Mouse (Mus musculus) midbrain, embryonic 13.5 days (tissue): Measurements from ENCODE around the gene Unc93a2. TPM values are rescaled to one million over a fixed set of nuclear protein-coding genes. Genes with fewer than 3 reads are reported as not detected.
"Not testable (repeated sequence)": the region's sequence is repeated elsewhere in the genome, so short reads cannot be mapped to it uniquely, and the experiment has no call there.

ENCODE experiments used
- ATAC-seq: fragments of 200-750 bp; cut with Nextera tagmentation; 2 replicates; pipeline ENCODE4 v1.8.0; 2017; ENCODE audit warnings: mild to moderate bottlenecking, moderate TSS enrichment, moderate library complexity
- H3K27ac ChIP-seq: fragments of 300-500 bp; sonication (generic); 2 replicates; pipeline ENCODE4 v1.5.1; 2015; ENCODE audit warnings: inconsistent platforms, mild to moderate bottlenecking, moderate library complexity
- H3K27me3 ChIP-seq: fragments of 300-500 bp; sonication (generic); 2 replicates; pipeline ENCODE4 v1.6.1; 2015; ENCODE audit warnings: mild to moderate bottlenecking, inconsistent platforms
- H3K36me3 ChIP-seq: fragments of 300-500 bp; sonication (generic); 2 replicates; pipeline ENCODE4 v1.6.1; 2015; ENCODE audit warnings: mild to moderate bottlenecking, inconsistent platforms
- H3K4me1 ChIP-seq: fragments of 300-500 bp; sonication (generic); replicated peaks from 2 replicates; pipeline ENCODE4 v1.6.1; 2015; ENCODE audit warnings: inconsistent platforms
- H3K4me2 ChIP-seq: fragments of 300-500 bp; sonication (generic); replicated peaks from 2 replicates; pipeline ENCODE4 v1.6.1; 2015; ENCODE audit warnings: moderate library complexity, mild to moderate bottlenecking, inconsistent platforms
- H3K4me3 ChIP-seq: fragments of 300-500 bp; sonication (generic); replicated peaks from 2 replicates; pipeline ENCODE4 v1.5.1; 2015; ENCODE audit warnings: mild to moderate bottlenecking, inconsistent platforms
- H3K9ac ChIP-seq: fragments of 300-500 bp; sonication (generic); replicated peaks from 2 replicates; pipeline ENCODE4 v1.6.1; 2015; ENCODE audit warnings: mild to moderate bottlenecking, inconsistent platforms
- H3K9me3 ChIP-seq: fragments of 300-500 bp; sonication (generic); 2 replicates; pipeline ENCODE4 v1.6.1; 2016; ENCODE audit warnings: mild to moderate bottlenecking, inconsistent platforms
- WGBS: fragments of 180-500 bp; shearing (Covaris S2); methylation state at CpG from one replicate; pipeline ENCODE4 v1.1.7; 2015; 5-methylcytosine and 5-hydroxymethylcytosine counted together
- polyA plus RNA-seq: library from polyadenylated mRNA; unstranded; fragments of >200 nt; fragmentation: Nextera tagmentation; extraction: Ambion mirVana; gene quantifications from 2 replicates; pipeline ENCODE4 v1.2.1, GENCODE M21; 2015

Unc93a2 gene
- polyA plus RNA-seq, 1 experiment from 2014 or later = not detected

GRCm38 (mm10) chr17:7389898-7390297 lies 4.6 kb upstream of the Unc93a2 start:
- not testable (repeated sequence) for H3K9ac ChIP-seq, H3K36me3 ChIP-seq, H3K4me2 ChIP-seq, H3K27ac ChIP-seq, H3K9me3 ChIP-seq, H3K4me3 ChIP-seq, H3K27me3 ChIP-seq, H3K4me1 ChIP-seq, ATAC-seq
- WGBS = 76% methylated on average over 7 of the region's 7 CpGs

- H3K9me3 ChIP-seq, H3K4me1 ChIP-seq, H3K27me3 ChIP-seq, H3K27ac ChIP-seq, ATAC-seq, H3K4me3 ChIP-seq, H3K36me3 ChIP-seq, H3K9ac ChIP-seq, H3K4me2 ChIP-seq: not testable (repeated sequence)
- WGBS = 83% methylated on average over 7 of the region's 8 CpGs
Measured at GRCm38 (mm10) chr17:7388958-7389356, 3.7 kb upstream of the Unc93a2 start.

- ATAC-seq = peak; percentile 51; the same call in 1 of the 2 replicates
- H3K9ac ChIP-seq, H3K9me3 ChIP-seq, H3K4me2 ChIP-seq, H3K27me3 ChIP-seq, H3K4me3 ChIP-seq, H3K4me1 ChIP-seq, H3K27ac ChIP-seq, H3K36me3 ChIP-seq: not testable (repeated sequence)
- WGBS = no CpG with 5 or more reads among the region's 2 CpGs
Measured at GRCm38 (mm10) chr17:7388341-7388957, 3.2 kb upstream of the Unc93a2 start.

GRCm38 (mm10) chr17:7386016-7386415 lies 752 bp upstream of the Unc93a2 start:
- H3K27me3 ChIP-seq = not testable (repeated sequence)
- 58% methylated on average over 8 of the region's 8 CpGs for WGBS

GRCm38 (mm10) chr17:7383167-7384143 lies 1.8 kb downstream of the Unc93a2 start:
- not testable (repeated sequence) for H3K27me3 ChIP-seq, H3K4me2 ChIP-seq, H3K36me3 ChIP-seq, H3K4me3 ChIP-seq, H3K9ac ChIP-seq, ATAC-seq, H3K27ac ChIP-seq, H3K4me1 ChIP-seq, H3K9me3 ChIP-seq
- 79% methylated on average over 12 of the region's 13 CpGs for WGBS

More at GRCm38 (mm10) chr17:7386016-7386415, 752 bp upstream of the Unc93a2 start:
- H3K4me1 ChIP-seq, ATAC-seq, H3K9ac ChIP-seq, H3K27ac ChIP-seq, H3K4me2 ChIP-seq, H3K9me3 ChIP-seq, H3K4me3 ChIP-seq, H3K36me3 ChIP-seq: not testable (repeated sequence)

- not testable (repeated sequence) for H3K9ac ChIP-seq, ATAC-seq, H3K9me3 ChIP-seq, H3K4me1 ChIP-seq, H3K27ac ChIP-seq, H3K4me3 ChIP-seq, H3K4me2 ChIP-seq, H3K36me3 ChIP-seq, H3K27me3 ChIP-seq
- 82% methylated on average over 1 of the region's 3 CpGs for WGBS
Measured at GRCm38 (mm10) chr17:7382711-7383110, 2.6 kb downstream of the Unc93a2 start.

- not testable (repeated sequence) for H3K4me3 ChIP-seq, H3K36me3 ChIP-seq, H3K4me1 ChIP-seq, ATAC-seq, H3K27ac ChIP-seq, H3K4me2 ChIP-seq, H3K9ac ChIP-seq, H3K9me3 ChIP-seq, H3K27me3 ChIP-seq
- 16% methylated on average over 2 of the region's 3 CpGs for WGBS
Measured at GRCm38 (mm10) chr17:7377907-7378306, 7.4 kb downstream of the Unc93a2 start.

- not testable (repeated sequence) for H3K36me3 ChIP-seq, H3K9me3 ChIP-seq, H3K4me1 ChIP-seq, H3K27ac ChIP-seq, H3K4me2 ChIP-seq, H3K9ac ChIP-seq, H3K4me3 ChIP-seq, H3K27me3 ChIP-seq
- WGBS = 86% methylated on average over 1 of the region's 3 CpGs
- peak; percentile 70 for ATAC-seq
Measured at GRCm38 (mm10) chr17:7376951-7377700, 8.1 kb downstream of the Unc93a2 start.

- not testable (repeated sequence) for H3K27me3 ChIP-seq, H3K36me3 ChIP-seq, H3K4me3 ChIP-seq, H3K4me1 ChIP-seq, H3K27ac ChIP-seq, H3K9ac ChIP-seq, H3K9me3 ChIP-seq, H3K4me2 ChIP-seq, ATAC-seq
- 85% methylated on average over 4 of the region's 5 CpGs for WGBS
Measured at GRCm38 (mm10) chr17:7371879-7372278, 13.4 kb downstream of the Unc93a2 start, which contains the start of gene Gm49630. Gene Gm49630, minus strand, starts transcription at chr17:7371979.

- not testable (repeated sequence) for H3K9me3 ChIP-seq, H3K27me3 ChIP-seq, H3K36me3 ChIP-seq, H3K27ac ChIP-seq, H3K4me1 ChIP-seq, H3K4me3 ChIP-seq, ATAC-seq, H3K4me2 ChIP-seq, H3K9ac ChIP-seq
- WGBS = 72% methylated on average over 6 of the region's 6 CpGs
Measured at GRCm38 (mm10) chr17:7369401-7369800, 15.9 kb downstream of the Unc93a2 start.

GRCm38 (mm10) chr17:7366676-7367374 lies 18.4 kb downstream of the Unc93a2 start:
- not testable (repeated sequence) for H3K9me3 ChIP-seq, H3K4me3 ChIP-seq, H3K4me1 ChIP-seq, H3K36me3 ChIP-seq, H3K9ac ChIP-seq, H3K27me3 ChIP-seq, H3K4me2 ChIP-seq, H3K27ac ChIP-seq
- ATAC-seq = peak; percentile 90
- WGBS = 32% methylated on average over 5 of the region's 7 CpGs
